Mouse (Mus musculus) layer of hippocampus, adult 9-11 months (tissue): ENCODE results near the gene Rtbdn.

Experiments used
- DNase-seq: peaks from one replicate; pipeline ENCODE4 v3.0.0; 2022

Gene Rtbdn

GRCm38 (mm10) chr8:84980622-84981358, 34.0 kb downstream of the Rtbdn start:
- DNase-seq, result peak; percentile 87

- DNase-seq, result peak; percentile 79
These were observed 35.1 kb downstream of the Rtbdn start for GRCm38 (mm10) chr8:84981644-84982498.

- DNase-seq, result peak; percentile 56
These were observed 35.8 kb downstream of the Rtbdn start for GRCm38 (mm10) chr8:84982499-84983011.

GRCm38 (mm10) chr8:84984294-84985048, 37.7 kb downstream of the Rtbdn start:
- DNase-seq, result no peak

GRCm38 (mm10) chr8:84985049-84985683, 38.4 kb downstream of the Rtbdn start:
- DNase-seq, result no peak

GRCm38 (mm10) chr8:84985684-84986378, 39.0 kb downstream of the Rtbdn start:
- peak; percentile 96 for DNase-seq

- no peak for DNase-seq
These were observed 39.7 kb downstream of the Rtbdn start for GRCm38 (mm10) chr8:84986379-84986945.

GRCm38 (mm10) chr8:84987388-84987787, 40.6 kb downstream of the Rtbdn start:
- no peak for DNase-seq

- no peak for DNase-seq
These were observed 41.1 kb downstream of the Rtbdn start for GRCm38 (mm10) chr8:84987903-84988302.

- DNase-seq, result no peak
These were observed 42.5 kb downstream of the Rtbdn start for GRCm38 (mm10) chr8:84989311-84989731.

GRCm38 (mm10) chr8:84989810-84990209, 43.0 kb downstream of the Rtbdn start:
- peak; percentile 86 for DNase-seq

- peak; percentile 97 for DNase-seq
These were observed 43.6 kb downstream of the Rtbdn start, which contains the start of gene Hook2 for GRCm38 (mm10) chr8:84990349-84990748. TSS of gene Hook2 (plus strand) at chr8:84990603.

- DNase-seq, result peak; percentile 72
These were observed 44.0 kb downstream of the Rtbdn start for GRCm38 (mm10) chr8:84990836-84991235.

- DNase-seq, result no peak
These were observed 47.6 kb downstream of the Rtbdn start for GRCm38 (mm10) chr8:84994375-84994774.

GRCm38 (mm10) chr8:84995680-84996079, 48.9 kb downstream of the Rtbdn start:
- DNase-seq, result no peak

- no peak for DNase-seq
These were observed 50.2 kb downstream of the Rtbdn start for GRCm38 (mm10) chr8:84996978-84997377.

- DNase-seq, result peak; percentile 91
These were observed 51.0 kb downstream of the Rtbdn start for GRCm38 (mm10) chr8:84997649-84998295.
